Mouse (Mus musculus) frontal cortex, postnatal 10 days (tissue): ENCODE results near the gene Mfsd4a.

Experiments used
- DNase-seq, 2 experiments: peaks; one replicate each; pipeline ENCODE4 v3.0.0; 2022; ENCODE audit warnings: low spot score in 2 of 2, mixed read lengths in 1 of 2

The Mfsd4a gene

GRCm38 (mm10) chr1:132016691-132017090, 51.2 kb downstream of the Mfsd4a start:
- no peak for DNase-seq

- DNase-seq = no peak
Observed at GRCm38 (mm10) chr1:132014800-132015199, 53.1 kb downstream of the Mfsd4a start.

GRCm38 (mm10) chr1:132012861-132013260, 55.0 kb downstream of the Mfsd4a start:
- DNase-seq = no peak

GRCm38 (mm10) chr1:132011785-132012184, 56.1 kb downstream of the Mfsd4a start:
- no peak for DNase-seq

- no peak for DNase-seq
Observed at GRCm38 (mm10) chr1:132010632-132011501, 57.0 kb downstream of the Mfsd4a start.

GRCm38 (mm10) chr1:132008881-132009644, 58.8 kb downstream of the Mfsd4a start:
- no peak for DNase-seq

- peak; percentile 67 to 82 for DNase-seq
Observed at GRCm38 (mm10) chr1:132007828-132008827, 59.7 kb downstream of the Mfsd4a start.

- DNase-seq = peak; percentile 75 to 87
Observed at GRCm38 (mm10) chr1:132007282-132007815, 60.5 kb downstream of the Mfsd4a start, which contains the start of gene Elk4. Gene Elk4 (plus strand): TSS chr1:132007607.

GRCm38 (mm10) chr1:132006721-132007120, 61.1 kb downstream of the Mfsd4a start:
- DNase-seq = no peak

- DNase-seq = no peak
Observed at GRCm38 (mm10) chr1:132006046-132006445, 61.8 kb downstream of the Mfsd4a start.

- no peak for DNase-seq
Observed at GRCm38 (mm10) chr1:132005466-132005865, 62.4 kb downstream of the Mfsd4a start.

GRCm38 (mm10) chr1:132004574-132005180, 63.2 kb downstream of the Mfsd4a start:
- no peak for DNase-seq

- DNase-seq = no peak
Observed at GRCm38 (mm10) chr1:132003817-132004216, 64.0 kb downstream of the Mfsd4a start.

- DNase-seq = no peak
Observed at GRCm38 (mm10) chr1:132003111-132003510, 64.8 kb downstream of the Mfsd4a start.

GRCm38 (mm10) chr1:132001880-132002330, 66.0 kb downstream of the Mfsd4a start:
- no peak for DNase-seq

GRCm38 (mm10) chr1:132000506-132000905, 67.4 kb downstream of the Mfsd4a start:
- no peak for DNase-seq

- DNase-seq = peak in 1 of 2 experiments; percentile 50
Observed at GRCm38 (mm10) chr1:131995062-131995461, 72.8 kb downstream of the Mfsd4a start.

- DNase-seq = no peak
Observed at GRCm38 (mm10) chr1:131993169-131994040, 74.5 kb downstream of the Mfsd4a start.

GRCm38 (mm10) chr1:131992561-131993001, 75.3 kb downstream of the Mfsd4a start:
- no peak for DNase-seq
